Mouse (Mus musculus): Measurements from ENCODE around the gene Slco2a1. TPM values are rescaled to one million over a fixed set of nuclear protein-coding genes. Genes with fewer than 3 reads are reported as not detected.
A peak's percentile ranks its signal among the peaks of the same experiment; 100 is the strongest.

The Slco2a1 gene
- total RNA-seq (2021), result 1 to 10 TPM; 7.0 to 8.6 TPM
- long read RNA-seq, experiment 1, partial matches to known transcripts, result 5 of 7 reads
- long read RNA-seq, experiment 1, other reads (novel, unspliced or antisense), result 2 of 7 reads
- long read RNA-seq, experiment 2, full-length matches to known transcripts, result 5 of 9 reads
- long read RNA-seq, experiment 2, partial matches to known transcripts, result 0 of 9 reads
- long read RNA-seq, experiment 2, other reads (novel, unspliced or antisense), result 4 of 9 reads

- no peak for DNase-seq
- intact Hi-C loops (cut with DNase I), result no loop called here
Measured at GRCm38 (mm10) chr9:102988462-102988861, at the start of gene Slco2a1. Gene Slco2a1, plus strand, starts transcription at chr9:102988712.

- intact Hi-C loops (cut with DNase I), result no loop called here
- DNase-seq, result peak in 1 of 2 experiments; percentile 17
Measured at GRCm38 (mm10) chr9:102942221-102942620, 46.3 kb upstream of the Slco2a1 start.

- DNase-seq, result no peak
- intact Hi-C loops (cut with DNase I), result no loop called here
Measured at GRCm38 (mm10) chr9:102944891-102945290, 43.6 kb upstream of the Slco2a1 start.

- no peak for DNase-seq
Measured at GRCm38 (mm10) chr9:102946469-102947015, 42.0 kb upstream of the Slco2a1 start.

DNA sequence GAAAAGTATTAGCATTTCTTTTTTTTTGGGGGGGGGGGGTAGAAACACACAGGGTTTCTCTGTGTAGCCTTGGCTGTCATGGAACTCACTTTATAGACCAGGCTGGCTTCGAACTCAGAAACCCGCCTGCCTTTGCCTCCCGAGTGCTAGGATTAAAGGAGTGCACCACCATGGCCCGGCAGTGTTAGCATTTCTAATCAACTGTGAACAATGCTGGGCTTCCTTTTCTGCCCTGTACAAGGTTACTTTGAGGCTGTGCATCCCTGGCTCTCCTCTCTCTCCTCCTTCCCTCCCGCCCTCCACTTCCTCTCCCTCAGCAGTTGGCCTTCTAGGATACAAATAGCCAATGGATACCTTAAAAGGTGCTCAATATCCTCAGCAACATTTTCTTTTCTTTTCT is 39.8 kb upstream of the Slco2a1 start:
- intact Hi-C loops (cut with DNase I), result no loop called here
- DNase-seq, result no peak

More at GRCm38 (mm10) chr9:102946469-102947015, 42.0 kb upstream of the Slco2a1 start:
- intact Hi-C loops (cut with DNase I), result no loop called here

GRCm38 (mm10) chr9:102951091-102951994 is 37.2 kb upstream of the Slco2a1 start:
- no peak for DNase-seq
- intact Hi-C loops (cut with DNase I), result no loop called here

- no peak for DNase-seq
- intact Hi-C loops (cut with DNase I), result no loop called here
Measured at GRCm38 (mm10) chr9:102955866-102956265, 32.6 kb upstream of the Slco2a1 start.

GRCm38 (mm10) chr9:102958703-102959102 is 29.8 kb upstream of the Slco2a1 start:
- no peak for DNase-seq

GRCm38 (mm10) chr9:102961356-102962092 is 27.0 kb upstream of the Slco2a1 start:
- intact Hi-C loops (cut with DNase I), result no loop called here
- no peak for DNase-seq

More at GRCm38 (mm10) chr9:102958703-102959102, 29.8 kb upstream of the Slco2a1 start:
- intact Hi-C loops (cut with DNase I), result no loop called here

DNA sequence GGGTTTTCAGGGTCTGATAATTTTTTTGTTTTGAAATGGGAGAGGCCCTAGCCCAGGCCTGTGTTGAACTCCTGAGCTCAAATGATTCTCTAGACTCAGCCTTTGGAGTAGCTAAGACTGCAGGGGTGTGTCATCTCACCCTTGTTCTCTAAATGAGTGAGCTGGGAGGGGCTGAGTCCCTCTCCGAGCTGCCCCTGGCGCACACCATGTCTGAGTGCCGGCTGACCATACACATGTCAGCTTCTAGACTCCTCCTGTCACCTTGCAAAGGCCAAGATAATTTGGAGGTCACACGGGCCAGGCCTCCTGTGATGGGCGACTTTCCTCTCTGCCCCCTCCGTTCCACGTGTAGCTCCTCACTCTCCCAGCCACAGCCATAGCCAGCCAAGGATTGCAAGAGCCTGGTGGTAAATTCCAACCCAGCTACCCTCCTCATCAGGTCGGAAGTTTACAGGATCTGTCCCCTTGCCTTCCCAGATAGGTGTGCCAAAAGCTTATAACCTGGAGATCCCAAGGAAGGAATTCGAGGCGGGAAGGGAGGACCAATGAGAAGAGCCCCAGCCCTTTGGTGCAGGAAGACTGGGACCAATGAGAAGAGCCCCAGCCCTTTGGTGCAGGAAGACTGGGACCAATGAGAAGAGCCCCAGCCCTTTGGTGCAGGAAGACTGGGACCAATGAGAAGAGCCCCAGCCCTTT is 26.3 kb upstream of the Slco2a1 start:
- intact Hi-C loops (cut with DNase I), result no loop called here
- no peak for DNase-seq

GRCm38 (mm10) chr9:102963321-102963720 is 25.2 kb upstream of the Slco2a1 start:
- intact Hi-C loops (cut with DNase I), result no loop called here
- DNase-seq, result no peak

GRCm38 (mm10) chr9:102964644-102965043 is 23.9 kb upstream of the Slco2a1 start:
- no peak for DNase-seq
- intact Hi-C loops (cut with DNase I), result no loop called here

- DNase-seq, result no peak
- intact Hi-C loops (cut with DNase I), result no loop called here
Measured at GRCm38 (mm10) chr9:102972393-102973050, 16.0 kb upstream of the Slco2a1 start.

- DNase-seq, result no peak
Measured at GRCm38 (mm10) chr9:102975887-102976286, 12.6 kb upstream of the Slco2a1 start.

DNA sequence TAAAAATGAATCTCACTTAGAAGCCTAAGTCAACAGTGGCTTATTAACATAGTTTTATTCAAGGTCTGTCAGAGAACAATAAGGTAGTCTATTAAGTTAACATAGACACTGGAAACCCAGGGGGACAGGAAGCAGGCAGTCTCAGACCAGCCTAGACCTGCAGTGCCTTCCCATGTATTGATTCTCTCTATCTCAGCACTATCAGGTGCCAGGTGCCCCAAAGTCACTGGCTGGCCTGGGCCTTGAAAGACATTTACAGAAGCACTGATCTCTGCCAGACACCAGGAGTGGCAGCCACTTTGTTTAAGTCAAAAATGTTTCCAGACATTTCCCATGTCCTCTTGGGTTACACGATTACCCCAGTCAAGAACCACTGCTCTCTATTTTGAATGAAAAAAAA is 11.4 kb upstream of the Slco2a1 start:
- intact Hi-C loops (cut with DNase I), result no loop called here
- no peak for DNase-seq

More at GRCm38 (mm10) chr9:102975887-102976286, 12.6 kb upstream of the Slco2a1 start:
- intact Hi-C loops (cut with DNase I), result no loop called here

DNA sequence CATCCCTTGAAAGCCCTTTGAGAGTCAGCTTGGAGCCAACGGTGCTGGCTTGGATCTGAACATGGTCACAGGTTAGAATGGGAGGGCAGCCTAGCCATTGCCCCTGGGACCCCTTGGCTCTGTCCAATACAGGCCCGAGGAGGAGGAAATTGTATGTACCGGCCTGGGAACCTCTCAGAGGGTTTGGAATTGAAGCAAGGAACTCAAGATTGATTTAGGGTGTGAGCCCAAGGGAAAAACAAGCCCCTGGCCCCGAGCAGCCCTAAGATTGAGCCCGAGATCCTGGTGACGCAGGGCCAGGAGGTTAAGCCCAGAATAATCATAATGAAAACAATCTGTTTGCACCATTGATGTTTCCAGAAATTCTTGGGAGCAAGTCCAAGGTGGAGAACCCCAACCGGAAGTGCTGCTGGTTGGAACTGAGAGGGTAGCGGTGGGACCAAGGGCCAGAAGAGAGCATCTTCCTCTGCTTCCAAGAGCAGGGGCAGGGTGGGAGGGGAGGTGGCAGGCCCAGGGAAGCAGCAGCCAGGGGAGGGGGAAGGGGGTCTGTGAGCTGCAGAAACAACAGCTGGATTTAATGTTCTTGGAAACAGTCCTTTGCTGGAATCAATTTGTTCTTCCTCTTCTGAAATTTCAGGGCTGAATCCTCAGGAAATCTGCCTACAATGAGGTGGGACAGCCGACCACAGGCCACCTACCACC is 10.6 kb upstream of the Slco2a1 start:
- intact Hi-C loops (cut with DNase I), result no loop called here
- DNase-seq, result peak; percentile 53 to 58

- intact Hi-C loops (cut with DNase I), result no loop called here
- DNase-seq, result peak in 1 of 2 experiments; percentile 9
Measured at GRCm38 (mm10) chr9:102979011-102979700, 9.4 kb upstream of the Slco2a1 start.

DNA sequence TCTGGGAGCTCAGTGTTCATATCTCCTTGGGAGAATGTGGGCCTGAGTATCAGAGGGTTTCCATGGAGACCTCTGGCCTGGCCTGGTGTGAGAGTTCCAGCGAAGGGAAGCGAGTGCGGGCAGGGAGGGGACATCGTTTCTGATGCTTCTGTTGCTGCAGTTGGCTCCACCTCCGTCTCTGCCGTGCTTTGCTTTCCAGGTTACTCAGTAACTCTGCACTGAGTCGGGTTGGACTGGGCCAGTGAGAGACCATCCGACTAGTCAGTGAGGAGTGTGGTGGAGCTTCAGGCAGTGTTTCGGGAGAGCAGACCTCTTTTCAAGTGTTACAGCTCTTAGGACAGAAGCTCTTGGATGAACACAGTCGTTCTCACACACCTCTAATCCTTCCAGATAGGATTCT is 8.6 kb upstream of the Slco2a1 start:
- DNase-seq, result no peak
- intact Hi-C loops (cut with DNase I), result no loop called here
